Mouse (Mus musculus) telencephalon, adult 2 months (tissue): Measurements from ENCODE around the gene Cers5.
"Not testable (repeated sequence)": the region's sequence is repeated elsewhere in the genome, so short reads cannot be mapped to it uniquely, and the experiment has no call there.

Experiments used
- DNase-seq: peaks from one replicate; pipeline ENCODE4 v3.0.0-alpha.2; 2011; ENCODE audit warnings: low read depth, low spot score

The Cers5 gene

GRCm38 (mm10) chr15:99772881-99772924 lies at the start of gene Cers5:
Cers5 (minus strand) TSS chr15:99772885.
- DNase-seq = not testable (repeated sequence)

GRCm38 (mm10) chr15:99819621-99820279 lies 47.1 kb upstream of the Cers5 start:
- DNase-seq = no peak

GRCm38 (mm10) chr15:99819109-99819440 lies 46.4 kb upstream of the Cers5 start:
- no peak for DNase-seq

GRCm38 (mm10) chr15:99818321-99819108 lies 45.8 kb upstream of the Cers5 start:
- no peak for DNase-seq

GRCm38 (mm10) chr15:99817343-99818235 lies 44.9 kb upstream of the Cers5 start:
- DNase-seq = no peak

- DNase-seq = no peak
Observed at GRCm38 (mm10) chr15:99815999-99816398, 43.3 kb upstream of the Cers5 start.

GRCm38 (mm10) chr15:99814554-99815260 lies 42.0 kb upstream of the Cers5 start:
- no peak for DNase-seq

- DNase-seq = no peak
Observed at GRCm38 (mm10) chr15:99813639-99814038, 41.0 kb upstream of the Cers5 start.

- no peak for DNase-seq
Observed at GRCm38 (mm10) chr15:99812097-99812496, 39.4 kb upstream of the Cers5 start.

GRCm38 (mm10) chr15:99807776-99808735 lies 35.4 kb upstream of the Cers5 start:
- DNase-seq = no peak

GRCm38 (mm10) chr15:99806171-99806570 lies 33.5 kb upstream of the Cers5 start:
- no peak for DNase-seq

- no peak for DNase-seq
Observed at GRCm38 (mm10) chr15:99805673-99806072, 33.0 kb upstream of the Cers5 start.

- DNase-seq = no peak
Observed at GRCm38 (mm10) chr15:99803186-99803644, 30.5 kb upstream of the Cers5 start.

- DNase-seq = no peak
Observed at GRCm38 (mm10) chr15:99801885-99802572, 29.3 kb upstream of the Cers5 start.

GRCm38 (mm10) chr15:99799706-99800105 lies 27.0 kb upstream of the Cers5 start:
- no peak for DNase-seq

GRCm38 (mm10) chr15:99797898-99798297 lies 25.2 kb upstream of the Cers5 start:
- no peak for DNase-seq

- DNase-seq = no peak
Observed at GRCm38 (mm10) chr15:99796735-99797134, 24.1 kb upstream of the Cers5 start.

- no peak for DNase-seq
Observed at GRCm38 (mm10) chr15:99796066-99796465, 23.4 kb upstream of the Cers5 start.

- DNase-seq = no peak
Observed at GRCm38 (mm10) chr15:99792221-99792815, 19.6 kb upstream of the Cers5 start.

- DNase-seq = no peak
Observed at GRCm38 (mm10) chr15:99791003-99791402, 18.3 kb upstream of the Cers5 start.
